Mouse (Mus musculus): ENCODE measurements around the gene Larp4. TPM values are rescaled to one million over a fixed set of nuclear protein-coding genes. Genes with fewer than 3 reads are reported as not detected.

The Larp4 gene
- polyA plus RNA-seq, 1 experiment from 2014 or later = 25.0 TPM

GRCm38 (mm10) chr15:100006180-100006579, 36.3 kb downstream of the Larp4 start:
- Histone ChIP-seq H3K4me1 (no peaks in the 10 kb centered on the region), H3K9me3 (replicated peaks) (no peaks in the 10 kb centered on the region), H3K27ac (replicated peaks) (no peak overlapping the region), H3K9ac (no peak overlapping the region), H3K4me3 (replicated peaks) (no peak overlapping the region), H3K36me3 (peaks cover 72% of the 10 kb centered on the region), H3K27me3 (no peaks in the 10 kb centered on the region), H3K4me2 (replicated peaks) (no peak overlapping the region)
- ATAC-seq (ENCODE audit: insufficient number of reproducible peaks, low FRiP score, low TSS enrichment, low read depth) = no peak

DNA sequence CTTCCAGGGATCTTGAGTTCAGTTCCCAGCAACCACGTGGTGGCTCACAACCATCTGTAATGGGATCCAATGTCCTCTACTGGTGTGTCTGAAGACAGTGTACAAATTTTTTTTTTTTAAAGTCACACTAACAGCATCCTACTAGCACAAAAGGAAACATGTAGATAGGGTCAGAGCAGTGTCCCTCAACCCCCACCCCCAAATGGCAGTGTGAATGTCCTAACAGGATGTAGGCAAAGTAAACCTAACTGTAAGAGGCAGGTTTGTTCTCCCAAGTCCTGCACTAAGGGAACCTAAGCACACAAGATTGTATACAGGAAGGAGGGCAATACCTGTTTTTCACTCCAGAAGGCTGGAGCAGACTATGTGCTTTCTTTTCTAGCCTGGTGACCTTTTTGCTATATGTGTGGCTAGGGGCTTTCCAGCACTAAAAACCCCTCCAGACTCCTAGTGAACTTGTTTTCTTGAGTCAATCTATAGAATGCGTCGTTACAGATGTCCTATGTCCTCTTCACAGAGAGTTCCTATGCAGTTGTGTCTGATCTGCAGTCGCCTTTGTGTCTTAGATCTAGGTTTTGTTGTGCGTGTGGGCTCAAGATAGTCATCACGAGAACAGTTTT, 48.5 kb downstream of the Larp4 start:
- peaks cover 3% of the 10 kb centered on the region; the same call in 1 of the 2 replicates for H3K36me3 ChIP-seq
- no peak overlapping the region for H3K4me3 ChIP-seq (replicated peaks)
- H3K9me3 ChIP-seq (replicated peaks) = no peaks in the 10 kb centered on the region
- H3K4me2 ChIP-seq (replicated peaks) = no peak overlapping the region
- H3K27ac ChIP-seq (replicated peaks) = no peak overlapping the region
- H3K27me3 ChIP-seq = no peaks in the 10 kb centered on the region
- H3K9ac ChIP-seq = no peak overlapping the region
- H3K4me1 ChIP-seq = 0 out of 2 replicates have a peak, but pooled peaks cover 2% of the 10 kb centered on the region
- no peak for ATAC-seq (ENCODE audit: insufficient number of reproducible peaks, low FRiP score, low TSS enrichment, low read depth)
- 71% methylated on average over 6 of the region's 6 CpGs for WGBS

DNA sequence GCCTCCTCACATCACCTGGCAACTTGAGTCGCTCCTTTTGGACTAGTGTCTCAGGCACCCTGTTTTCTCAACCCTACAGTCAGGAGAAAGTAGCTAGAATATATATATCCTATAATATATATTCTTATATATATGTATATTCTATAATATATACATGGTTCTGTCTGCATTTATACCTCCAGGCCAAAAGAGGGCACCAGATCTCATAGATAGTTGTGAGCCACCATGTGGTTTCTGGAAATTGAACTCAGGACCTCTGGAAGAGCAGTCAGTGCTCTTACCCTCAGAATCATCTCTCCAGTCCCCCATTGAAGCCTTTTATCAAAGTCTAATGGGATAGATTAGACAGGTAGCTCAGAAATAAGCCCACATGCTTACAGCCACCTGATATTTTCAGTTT, 51.3 kb downstream of the Larp4 start:
- Histone ChIP-seq H3K4me2 (replicated peaks) (no peak overlapping the region), H3K27me3 (no peaks in the 10 kb centered on the region), H3K27ac (replicated peaks) (no peak overlapping the region), H3K9me3 (replicated peaks) (no peaks in the 10 kb centered on the region), H3K36me3 (no peaks in the 10 kb centered on the region), H3K4me1 (0 out of 2 replicates have a peak, but pooled peaks cover 5% of the 10 kb centered on the region), H3K9ac (no peak overlapping the region), H3K4me3 (replicated peaks) (no peak overlapping the region)
- ATAC-seq (ENCODE audit: insufficient number of reproducible peaks, low FRiP score, low TSS enrichment, low read depth) = no peak
- 82% methylated on average over 1 of the region's 1 CpGs for WGBS

DNA sequence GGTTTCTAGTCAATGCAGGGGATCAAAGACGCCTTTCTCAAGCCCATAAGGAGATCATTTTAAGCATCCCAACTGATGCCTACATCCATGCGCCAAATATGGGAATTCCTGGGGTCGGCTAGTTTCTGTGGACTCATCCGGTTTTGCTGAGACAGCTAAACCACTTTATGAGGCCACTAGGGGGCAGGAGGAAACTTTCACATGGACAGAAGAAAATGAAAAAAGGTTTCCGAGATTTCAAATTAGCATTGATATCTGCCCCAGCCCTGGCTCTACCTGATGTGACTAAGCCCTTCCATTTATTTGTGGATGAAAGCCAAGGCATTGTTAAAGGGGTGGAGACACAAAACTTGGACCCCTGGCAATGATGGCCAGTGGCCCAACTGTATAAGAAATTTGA, 53.1 kb downstream of the Larp4 start:
- 11% methylated on average over 5 of the region's 5 CpGs for WGBS
- Histone ChIP-seq H3K4me2 (replicated peaks) (no peak overlapping the region), H3K36me3 (no peaks in the 10 kb centered on the region), H3K27ac (replicated peaks) (no peak overlapping the region), H3K9me3 (replicated peaks) (no peaks in the 10 kb centered on the region), H3K4me3 (replicated peaks) (no peak overlapping the region), H3K9ac (no peak overlapping the region), H3K4me1 (0 out of 2 replicates have a peak, but pooled peaks cover 5% of the 10 kb centered on the region), H3K27me3 (no peaks in the 10 kb centered on the region)
- ATAC-seq (ENCODE audit: insufficient number of reproducible peaks, low FRiP score, low TSS enrichment, low read depth) = no peak

DNA sequence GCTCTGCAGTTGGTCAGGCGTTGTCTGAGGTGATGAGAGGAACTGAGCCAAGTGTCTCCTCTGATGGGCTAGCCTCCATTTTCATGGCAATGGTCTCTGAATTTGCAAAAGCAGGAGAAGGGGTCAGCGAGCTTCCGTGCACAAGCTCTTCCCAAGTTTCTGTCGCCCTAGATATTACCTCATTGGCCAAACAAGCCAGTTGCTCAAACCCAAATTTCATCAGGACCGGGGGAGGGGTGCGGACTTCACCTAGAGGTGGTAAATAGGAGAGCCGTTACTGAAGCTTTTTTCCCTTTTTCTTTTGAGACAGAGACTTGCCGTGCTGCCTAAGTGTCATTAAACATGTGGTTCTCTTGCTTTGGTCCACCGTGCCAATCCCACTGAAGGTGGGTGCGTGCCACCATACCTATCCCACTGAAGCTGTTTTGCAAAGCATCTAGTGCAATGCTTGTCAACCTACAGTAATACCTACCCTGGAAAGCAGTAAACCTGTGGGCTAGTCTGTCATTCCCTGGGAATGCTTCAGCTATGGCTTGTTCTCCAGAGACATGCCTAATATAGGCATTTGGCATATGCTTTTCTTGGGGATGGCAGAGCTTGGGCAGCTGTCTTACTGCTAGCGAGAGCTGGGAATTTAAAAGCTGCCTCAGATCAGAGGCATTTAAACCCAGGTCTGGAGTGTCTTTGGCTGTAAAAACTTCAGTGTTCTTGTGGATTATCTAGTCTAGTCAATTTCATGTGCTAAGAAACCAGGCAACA, 55.4 kb downstream of the Larp4 start:
- H3K4me1 ChIP-seq = 0 out of 2 replicates have a peak, but pooled peaks cover 5% of the 10 kb centered on the region
- H3K9me3 ChIP-seq (replicated peaks) = no peaks in the 10 kb centered on the region
- no peak overlapping the region for H3K4me2 ChIP-seq (replicated peaks)
- no peak overlapping the region for H3K9ac ChIP-seq
- ATAC-seq (ENCODE audit: insufficient number of reproducible peaks, low FRiP score, low TSS enrichment, low read depth) = no peak
- H3K4me3 ChIP-seq (replicated peaks) = no peak overlapping the region
- H3K36me3 ChIP-seq = no peaks in the 10 kb centered on the region
- WGBS = 75% methylated on average over 11 of the region's 11 CpGs
- no peak overlapping the region for H3K27ac ChIP-seq (replicated peaks)
- H3K27me3 ChIP-seq = no peaks in the 10 kb centered on the region

DNA sequence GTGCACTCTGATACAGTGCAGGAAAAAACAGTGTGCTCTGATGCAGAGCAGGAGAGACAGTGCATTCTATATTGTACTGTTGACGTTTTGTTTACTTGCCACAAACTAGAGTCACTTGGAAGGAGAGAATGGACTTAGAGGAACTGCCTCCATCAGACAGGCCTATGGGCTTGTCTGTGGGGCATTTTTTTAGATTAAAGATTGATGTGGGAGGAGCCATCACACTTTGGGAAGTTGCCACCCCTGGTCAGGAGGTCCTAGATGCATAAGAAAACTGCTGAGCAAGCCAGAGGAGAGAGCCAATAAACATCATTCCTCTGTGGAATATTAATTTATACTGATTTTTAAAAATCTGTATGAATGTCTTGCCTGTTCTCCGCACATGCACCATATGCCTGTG, 58.3 kb downstream of the Larp4 start:
- 0 out of 2 replicates have a peak, but pooled peaks cover 3% of the 10 kb centered on the region for H3K4me1 ChIP-seq
- WGBS = 73% methylated on average over 2 of the region's 2 CpGs
- no peaks in the 10 kb centered on the region for H3K27me3 ChIP-seq
- H3K4me2 ChIP-seq (replicated peaks) = no peak overlapping the region
- no peaks in the 10 kb centered on the region for H3K36me3 ChIP-seq
- H3K4me3 ChIP-seq (replicated peaks) = no peak overlapping the region
- H3K9ac ChIP-seq = no peak overlapping the region
- H3K9me3 ChIP-seq (replicated peaks) = no peaks in the 10 kb centered on the region
- no peak overlapping the region for H3K27ac ChIP-seq (replicated peaks)
- no peak for ATAC-seq (ENCODE audit: insufficient number of reproducible peaks, low FRiP score, low TSS enrichment, low read depth)

GRCm38 (mm10) chr15:100029497-100029896, 59.6 kb downstream of the Larp4 start:
- H3K27ac ChIP-seq (replicated peaks) = 0 out of 2 replicates have a peak overlapping the region, but pooled peaks have one; percentile 1
- H3K4me3 ChIP-seq (replicated peaks) = no peak overlapping the region
- H3K4me1 ChIP-seq = 0 out of 2 replicates have a peak, but pooled peaks cover 3% of the 10 kb centered on the region
- H3K9ac ChIP-seq = no peak overlapping the region
- WGBS = 53% methylated on average over 8 of the region's 8 CpGs
- H3K9me3 ChIP-seq (replicated peaks) = no peaks in the 10 kb centered on the region
- no peak overlapping the region for H3K4me2 ChIP-seq (replicated peaks)
- no peaks in the 10 kb centered on the region for H3K27me3 ChIP-seq
- no peaks in the 10 kb centered on the region for H3K36me3 ChIP-seq
- no peak for ATAC-seq (ENCODE audit: insufficient number of reproducible peaks, low FRiP score, low TSS enrichment, low read depth)

DNA sequence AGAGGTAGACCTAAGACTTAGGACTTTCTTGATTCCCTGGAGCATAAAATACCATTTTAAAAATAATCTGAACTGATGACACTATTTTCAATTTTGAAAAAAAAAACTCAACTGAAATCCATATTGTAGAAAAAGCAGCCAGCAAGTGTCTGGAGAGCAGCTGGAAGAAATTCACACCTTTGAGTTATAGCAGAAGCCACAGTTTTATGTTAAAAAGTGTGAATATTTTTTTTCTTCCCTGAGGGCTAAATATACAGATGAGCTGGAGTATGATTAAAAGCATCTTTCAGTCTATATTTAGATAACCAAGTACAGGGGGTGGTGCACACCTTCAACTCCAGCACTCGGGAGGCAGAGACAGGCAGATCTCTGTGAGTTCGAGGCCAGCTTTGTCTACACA, 60.0 kb downstream of the Larp4 start:
- no peak overlapping the region for H3K4me3 ChIP-seq (replicated peaks)
- H3K9ac ChIP-seq = no peak overlapping the region
- H3K27me3 ChIP-seq = no peaks in the 10 kb centered on the region
- 81% methylated on average over 2 of the region's 2 CpGs for WGBS
- 0 out of 2 replicates have a peak, but pooled peaks cover 3% of the 10 kb centered on the region for H3K4me1 ChIP-seq
- peak overlapping the region; percentile 1; the same call in 1 of the 2 replicates for H3K27ac ChIP-seq (replicated peaks)
- ATAC-seq (ENCODE audit: insufficient number of reproducible peaks, low FRiP score, low TSS enrichment, low read depth) = no peak
- H3K36me3 ChIP-seq = no peaks in the 10 kb centered on the region
- H3K4me2 ChIP-seq (replicated peaks) = no peak overlapping the region
- H3K9me3 ChIP-seq (replicated peaks) = no peaks in the 10 kb centered on the region

DNA sequence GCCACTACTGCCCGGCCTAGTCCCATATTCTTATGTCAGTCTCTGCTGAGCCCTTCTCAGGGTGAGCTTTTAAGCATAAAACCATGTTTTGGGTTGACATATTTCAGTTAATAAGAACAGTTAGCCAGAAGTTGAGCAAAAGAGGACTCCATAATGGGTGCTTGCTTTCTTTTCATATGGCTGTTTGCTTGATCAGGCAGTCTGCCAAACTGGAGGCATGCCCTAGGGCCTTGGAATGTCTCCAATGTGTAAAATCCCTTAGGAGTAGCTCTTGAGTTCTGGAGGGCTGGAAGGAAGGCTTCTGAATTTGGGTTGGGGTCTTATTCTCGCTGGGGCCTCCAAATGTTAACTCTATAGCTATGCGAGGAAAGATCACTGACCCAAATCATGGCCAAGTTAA, 62.7 kb downstream of the Larp4 start:
- Histone ChIP-seq H3K4me2 (replicated peaks) (no peak overlapping the region), H3K9me3 (replicated peaks) (no peaks in the 10 kb centered on the region), H3K36me3 (no peaks in the 10 kb centered on the region), H3K27me3 (no peaks in the 10 kb centered on the region), H3K4me3 (replicated peaks) (no peak overlapping the region), H3K4me1 (no peaks in the 10 kb centered on the region), H3K9ac (no peak overlapping the region), H3K27ac (replicated peaks) (no peak overlapping the region)
- WGBS = 87% methylated on average over 3 of the region's 3 CpGs
- ATAC-seq (ENCODE audit: insufficient number of reproducible peaks, low FRiP score, low TSS enrichment, low read depth) = no peak

DNA sequence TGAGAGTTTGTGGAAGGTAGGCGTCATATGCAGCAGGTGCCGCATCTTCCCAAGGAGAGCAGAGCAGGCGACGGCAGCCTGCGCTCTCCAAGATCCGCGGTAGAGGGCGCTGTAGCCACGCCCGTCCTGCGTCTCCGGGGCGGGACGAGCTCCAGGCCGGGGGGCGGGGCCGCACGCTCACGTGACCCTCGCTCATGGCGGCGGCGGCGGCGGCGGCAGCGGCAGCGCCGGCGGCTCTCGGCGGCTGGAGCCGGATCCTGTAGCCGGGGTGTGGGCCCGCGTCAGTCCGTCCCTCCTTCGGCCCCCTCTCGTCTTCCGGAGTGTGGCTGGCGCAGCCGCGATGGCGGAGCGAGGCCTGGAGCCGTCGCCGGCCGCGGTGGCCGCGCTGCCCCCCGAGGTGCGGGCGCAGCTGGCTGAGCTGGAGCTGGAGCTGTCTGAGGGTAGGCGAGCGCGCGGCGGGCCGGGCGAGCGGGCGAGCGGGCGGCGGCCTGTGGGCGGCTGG, 68.7 kb downstream of the Larp4 start, which contains the start of gene Dip2b:
TSS of gene Dip2b (plus strand) at position 195 of the 502 bp plus-strand sequence.
- peak within 1 kb of the TSS; percentile 62 for H3K4me2 ChIP-seq (replicated peaks)
- peaks cover 29% of the 10 kb centered on the region for H3K4me1 ChIP-seq
- H3K27ac ChIP-seq (replicated peaks) = peak within 1 kb of the TSS; percentile 96
- no peaks in the 10 kb centered on the region for H3K36me3 ChIP-seq
- no peaks in the 10 kb centered on the region for H3K27me3 ChIP-seq
- peak; percentile 91 for ATAC-seq (ENCODE audit: insufficient number of reproducible peaks, low FRiP score, low TSS enrichment, low read depth)
- H3K9me3 ChIP-seq (replicated peaks) = no peaks in the 10 kb centered on the region
- under 1% methylated on average over 53 of the region's 68 CpGs for WGBS
- H3K4me3 ChIP-seq (replicated peaks) = peak within 1 kb of the TSS; percentile 95
- H3K9ac ChIP-seq = peak within 1 kb of the TSS; percentile 97

DNA sequence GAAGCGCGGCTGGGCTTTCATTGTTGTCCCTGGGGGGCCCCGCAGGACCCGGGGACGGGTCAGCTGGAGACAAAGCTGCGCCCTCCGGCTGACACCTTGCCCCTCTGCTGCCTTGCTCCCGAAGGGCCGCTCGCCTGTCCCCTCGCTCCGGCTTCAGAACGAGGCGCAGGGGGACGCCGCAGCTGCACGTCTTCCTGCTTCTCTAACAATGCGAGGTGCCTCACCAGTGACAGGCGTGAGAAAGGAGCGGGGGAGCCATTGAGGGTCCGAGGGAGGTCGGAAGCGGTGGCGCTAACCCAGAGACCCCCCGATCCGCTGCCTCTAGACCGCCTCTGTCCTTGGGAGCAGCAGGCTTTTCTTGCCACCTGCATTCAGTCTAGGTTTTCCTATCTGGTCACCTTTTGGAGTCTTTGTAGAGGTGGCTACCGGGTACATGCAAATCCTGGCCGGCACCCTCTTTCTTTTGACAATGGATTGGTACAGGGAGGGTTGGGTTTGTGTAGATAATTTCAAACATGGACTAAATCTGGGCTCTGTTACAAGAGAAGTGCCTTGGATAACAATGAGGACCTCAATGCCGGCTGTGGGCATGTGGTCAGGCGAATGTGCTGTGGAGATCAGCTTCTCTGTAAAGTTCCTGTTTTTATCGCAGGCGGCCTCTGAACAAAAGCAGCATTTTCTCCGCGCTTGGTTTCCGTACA, 69.3 kb downstream of the Larp4 start:
- peak; percentile 70 for ATAC-seq (ENCODE audit: insufficient number of reproducible peaks, low FRiP score, low TSS enrichment, low read depth)
- Histone ChIP-seq H3K4me3 (replicated peaks) (peak overlapping the region; percentile 95), H3K4me2 (replicated peaks) (peak overlapping the region; percentile 62), H3K36me3 (no peaks in the 10 kb centered on the region), H3K9ac (peak overlapping the region; percentile 97), H3K9me3 (replicated peaks) (no peaks in the 10 kb centered on the region), H3K27me3 (no peaks in the 10 kb centered on the region), H3K27ac (replicated peaks) (peak overlapping the region; percentile 96), H3K4me1 (peaks cover 29% of the 10 kb centered on the region)
- WGBS = under 1% methylated on average over 36 of the region's 36 CpGs

All from embryonic facial prominence, embryonic 15.5 days (tissue).